Mouse (Mus musculus) cerebellum, postnatal 14 days (tissue): Measurements from ENCODE around the gene Palb2.

ENCODE experiments used
- DNase-seq, 2 experiments: peaks; one replicate each; pipeline ENCODE4 v3.0.0; 2021; ENCODE audit warnings: mixed read lengths in 2 of 2

Palb2 gene

DNA sequence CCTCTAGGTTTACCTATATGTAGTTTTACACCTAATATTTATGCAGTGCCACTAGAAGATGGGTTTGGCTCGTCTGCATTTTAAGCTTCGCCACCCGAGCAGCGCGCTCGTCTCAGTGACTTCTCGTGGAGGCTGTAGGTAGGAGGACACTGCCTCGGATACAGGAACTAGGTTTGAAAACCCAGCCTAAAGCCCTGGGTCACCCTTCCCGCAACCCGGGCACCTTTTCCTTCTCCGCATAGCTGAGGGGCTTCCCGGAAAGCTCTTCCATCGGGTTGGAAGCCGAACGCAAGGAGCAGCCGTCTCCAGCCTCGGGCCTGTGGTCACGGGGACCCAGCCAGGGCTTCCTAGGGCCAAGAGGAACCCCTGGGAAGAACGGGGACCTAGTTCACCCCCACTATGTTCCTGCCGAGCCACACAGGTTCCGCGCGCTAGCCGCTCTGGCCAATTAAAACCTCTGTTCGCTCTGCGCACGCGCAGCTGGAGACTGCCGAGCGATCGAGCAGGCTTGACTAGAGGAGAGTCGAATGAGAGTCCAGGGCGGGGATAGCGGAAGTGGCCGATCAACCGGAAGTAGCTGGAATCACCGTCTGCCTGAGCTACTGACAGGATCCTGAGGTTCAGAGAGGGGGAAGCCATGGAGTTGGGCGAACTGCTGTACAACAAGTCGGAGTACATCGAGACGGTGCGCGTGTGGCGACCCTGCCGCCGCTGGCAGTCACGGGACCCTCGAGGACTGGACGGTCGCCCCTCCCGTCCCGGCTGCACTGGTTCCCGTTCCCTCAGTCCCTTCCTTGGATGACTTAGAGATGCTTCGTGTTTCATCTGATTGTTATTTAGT, at the start of gene Palb2, which contains the start of gene Dctn5:
Gene Palb2, minus strand, starts transcription at position 489 of the 841 bp plus-strand sequence.
Gene Dctn5, plus strand, starts transcription at position 545 of the 841 bp plus-strand sequence.
- peak; percentile 98 for DNase-seq

DNA sequence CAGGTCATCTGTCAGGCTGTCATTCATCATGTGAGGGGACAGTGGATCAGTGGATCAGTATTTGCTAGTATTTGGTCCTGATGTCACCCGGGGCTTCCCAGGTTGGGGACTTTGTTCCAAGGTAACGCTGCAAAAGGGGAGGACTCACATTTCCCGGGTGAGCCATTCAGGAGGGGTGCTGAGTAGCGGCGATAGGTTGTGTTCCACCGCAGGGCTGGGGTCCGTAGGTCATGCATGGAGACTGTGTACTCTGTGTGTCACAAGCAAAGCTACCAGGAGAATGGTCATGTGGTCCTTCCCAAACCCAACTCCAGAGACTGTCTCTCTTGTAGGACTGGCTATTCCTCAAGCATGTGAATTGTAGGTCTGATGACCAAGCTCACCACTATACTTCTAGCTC, 47.9 kb upstream of the Palb2 start:
- DNase-seq = no peak

DNA sequence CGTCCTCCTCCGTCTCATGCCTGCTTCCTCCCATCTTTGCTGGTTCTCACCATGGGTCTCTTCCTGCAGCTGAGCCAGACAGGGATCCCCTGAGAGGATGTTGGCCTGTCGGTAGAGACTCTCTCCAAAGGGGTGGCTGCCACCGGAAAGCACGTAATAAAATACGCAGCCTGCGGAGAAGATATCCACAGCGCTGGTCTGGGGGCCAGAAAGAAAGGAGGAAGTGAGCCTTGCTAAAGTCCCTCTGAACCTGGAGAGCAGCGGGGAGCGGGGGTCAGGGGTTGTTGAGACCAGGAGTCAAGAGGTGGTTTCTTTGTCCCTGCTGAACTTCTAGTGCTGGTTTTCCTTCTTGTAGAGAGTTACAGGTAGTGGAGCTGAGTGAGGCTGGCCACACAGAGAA, 38.8 kb upstream of the Palb2 start:
- no peak for DNase-seq

GRCm38 (mm10) chr7:122170705-122171104, 37.9 kb upstream of the Palb2 start:
- DNase-seq = no peak

GRCm38 (mm10) chr7:122167203-122167602, 34.4 kb upstream of the Palb2 start:
- DNase-seq = no peak

- DNase-seq = no peak
Measured at GRCm38 (mm10) chr7:122163766-122164165, 31.0 kb upstream of the Palb2 start.

DNA sequence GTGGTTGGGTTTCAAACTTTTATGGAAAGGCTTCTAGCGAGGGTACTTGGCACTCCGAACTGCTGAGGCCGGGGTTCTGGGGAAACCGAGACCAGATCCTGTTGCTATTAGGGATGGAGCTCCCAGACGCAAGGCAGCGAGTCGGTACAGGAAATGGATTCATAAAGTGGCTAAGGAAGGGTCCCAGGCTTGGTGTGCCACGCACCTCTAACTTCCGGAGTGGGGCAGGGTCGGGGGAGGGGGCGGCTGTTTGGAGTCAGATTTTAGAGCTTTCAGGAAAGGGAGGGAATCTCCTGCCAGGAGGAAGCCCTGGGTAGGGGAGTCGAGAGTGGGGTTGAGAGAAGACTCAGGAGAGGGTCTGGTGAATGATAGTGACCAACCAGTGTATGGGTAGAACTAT, 27.3 kb upstream of the Palb2 start:
- DNase-seq = no peak

GRCm38 (mm10) chr7:122158915-122159902, 26.4 kb upstream of the Palb2 start, which contains the start of gene Plk1:
Gene Plk1 (plus strand): TSS chr7:122159439.
- DNase-seq = peak; percentile 83 to 85

GRCm38 (mm10) chr7:122158488-122158887, 25.7 kb upstream of the Palb2 start:
- peak in 1 of 2 experiments; percentile 6 for DNase-seq

- DNase-seq = peak in 1 of 2 experiments; percentile 9
Measured at GRCm38 (mm10) chr7:122152473-122152872, 19.7 kb upstream of the Palb2 start.

DNA sequence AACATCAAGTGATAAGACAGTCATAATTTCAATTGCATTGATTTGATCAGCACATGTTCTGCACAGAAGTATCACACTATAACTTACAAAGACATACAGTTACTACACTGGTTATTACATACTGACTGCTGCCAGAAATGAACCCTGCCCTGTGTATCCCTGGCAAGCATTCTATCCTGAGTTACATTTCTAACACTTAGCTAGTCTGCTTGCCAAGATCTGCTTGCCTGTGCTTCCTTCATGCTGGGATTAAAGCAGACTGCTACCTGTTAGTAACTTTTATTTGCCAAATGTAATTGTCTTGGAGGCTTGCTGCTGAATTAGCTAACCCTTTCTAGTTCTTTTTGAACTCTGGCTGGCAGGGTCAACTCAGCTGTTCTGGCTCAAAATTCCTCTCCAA, 8.2 kb upstream of the Palb2 start:
- no peak for DNase-seq

DNA sequence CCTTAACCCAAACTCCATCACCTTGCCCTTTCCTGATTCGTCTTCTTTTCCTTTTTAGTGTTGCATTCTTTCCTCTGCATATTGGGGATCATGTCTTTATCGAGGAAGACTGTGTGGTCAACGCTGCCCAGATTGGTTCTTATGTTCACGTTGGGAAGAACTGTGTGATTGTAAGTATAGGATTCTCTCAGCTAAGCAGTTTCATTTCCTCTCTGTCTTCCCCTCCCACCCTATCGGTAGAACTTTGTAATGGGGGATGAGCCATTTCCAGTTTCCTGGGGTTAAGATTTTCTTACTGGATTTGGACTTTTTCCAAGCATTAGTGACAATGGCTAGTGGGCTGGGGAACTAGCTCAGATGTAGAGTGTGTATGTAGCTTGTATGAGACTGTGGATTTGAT, 5.4 kb upstream of the Palb2 start:
- DNase-seq = no peak

DNA sequence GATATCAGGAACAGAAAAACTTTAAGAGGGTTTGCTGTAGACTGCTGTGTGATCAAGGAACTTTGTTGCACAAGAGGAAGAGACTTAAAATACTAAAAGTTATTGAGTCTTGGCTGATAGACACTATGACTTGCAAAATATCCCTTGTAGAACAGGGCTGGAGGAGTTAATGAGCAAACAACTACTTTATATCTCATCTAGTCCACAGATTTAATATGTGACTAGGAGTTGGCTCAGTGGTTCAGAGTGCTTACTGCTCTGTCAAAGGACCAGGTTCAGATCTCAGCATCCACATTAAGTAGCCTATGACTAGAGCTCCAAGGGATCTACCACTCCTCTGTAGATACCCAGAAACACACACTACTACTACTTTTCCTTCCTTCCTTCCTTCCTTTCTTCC, 4.3 kb upstream of the Palb2 start:
- DNase-seq = no peak

DNA sequence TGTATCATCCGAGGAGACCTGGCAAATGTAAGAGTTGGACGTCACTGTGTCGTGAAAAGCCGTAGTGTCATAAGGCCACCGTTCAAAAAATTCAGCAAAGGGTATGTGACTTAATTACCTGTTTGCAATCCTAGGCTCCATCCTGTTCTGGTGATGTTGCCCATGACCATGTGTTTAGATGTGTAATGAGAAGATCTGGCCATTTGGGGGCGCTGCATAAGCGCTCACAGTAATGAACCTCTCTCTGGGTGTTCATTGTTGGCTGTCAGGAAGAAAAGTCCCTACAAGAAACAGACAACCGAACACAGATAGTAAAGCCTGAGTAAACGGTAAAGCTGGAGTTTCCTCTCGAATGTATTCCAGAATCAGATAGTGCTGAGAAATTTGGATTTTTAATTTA, 2.3 kb upstream of the Palb2 start:
- peak; percentile 10 to 46 for DNase-seq

DNA sequence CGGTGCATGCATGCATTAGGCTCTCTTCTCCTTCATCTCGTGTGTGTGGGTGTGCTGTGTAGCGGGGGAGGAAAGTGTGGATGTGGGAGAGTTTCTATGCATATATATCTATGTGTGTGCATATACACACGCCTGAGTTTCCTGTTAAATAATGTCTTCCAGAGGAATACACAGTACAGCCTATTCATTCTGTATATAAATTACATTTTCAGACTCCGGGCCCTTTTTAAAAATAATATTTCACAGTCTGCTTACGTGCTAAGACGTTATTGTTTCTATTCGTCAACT, 497 bp upstream of the Palb2 start:
- no peak for DNase-seq

DNA sequence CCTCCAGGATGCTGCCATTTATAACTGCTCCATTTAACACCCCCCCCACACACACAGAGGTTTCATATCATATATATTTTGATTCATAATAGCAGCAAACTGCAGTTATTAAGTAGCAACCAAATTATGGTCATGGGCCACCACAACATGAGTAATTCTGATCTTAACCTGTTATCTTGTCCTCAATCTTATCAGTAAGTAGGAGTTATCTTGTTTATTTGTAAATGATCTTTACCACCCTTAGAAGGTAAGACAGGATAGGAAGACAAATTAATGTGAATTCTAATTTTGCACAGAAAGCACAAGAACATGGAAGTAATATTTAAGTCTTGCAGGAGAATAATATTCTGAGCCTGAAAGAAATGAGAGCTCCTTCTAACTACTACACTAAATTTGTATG, 951 bp downstream of the Palb2 start:
- DNase-seq = no peak

GRCm38 (mm10) chr7:122126946-122127345, 5.8 kb downstream of the Palb2 start:
- no peak for DNase-seq

DNA sequence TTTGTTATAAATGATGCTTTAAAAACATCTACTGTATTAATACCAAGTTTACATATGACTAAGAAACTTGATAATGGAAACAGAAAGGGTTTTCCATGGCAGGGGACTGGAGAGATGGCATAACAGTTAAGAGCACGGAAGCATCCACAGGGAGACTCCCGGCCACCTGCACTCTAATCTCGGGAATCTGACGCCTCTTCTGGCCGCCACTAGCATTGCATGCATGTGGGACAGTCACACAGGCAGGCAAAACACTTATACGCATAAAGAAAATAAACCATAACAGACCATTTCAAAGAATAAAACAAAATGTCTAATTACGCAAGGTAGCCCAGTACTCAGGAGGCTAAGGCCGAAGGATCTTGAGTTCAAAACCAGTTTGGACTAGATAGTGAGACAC, 7.1 kb downstream of the Palb2 start:
- DNase-seq = no peak

GRCm38 (mm10) chr7:122123518-122123917, 9.3 kb downstream of the Palb2 start:
- DNase-seq = no peak

DNA sequence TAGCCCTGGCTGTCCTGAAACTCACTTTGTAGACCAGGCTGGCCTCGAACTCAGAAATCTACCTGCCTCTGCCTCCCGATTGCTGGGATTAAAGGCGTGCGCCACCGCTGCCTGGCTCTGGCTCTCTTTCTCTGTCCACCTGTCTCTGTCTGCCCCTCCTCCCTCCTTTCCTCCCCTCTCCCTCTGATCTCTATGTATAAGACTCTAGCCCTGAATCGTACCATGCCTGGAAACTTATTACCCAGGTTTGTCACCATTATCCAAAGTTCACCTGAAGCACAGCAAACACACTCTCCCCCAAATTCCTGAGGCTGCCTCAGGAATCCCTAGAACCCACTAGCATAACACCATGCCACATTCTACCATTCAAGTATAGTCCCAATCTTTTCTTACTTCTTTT, 24.6 kb downstream of the Palb2 start:
- no peak for DNase-seq

- peak; percentile 89 to 92 for DNase-seq
Measured at GRCm38 (mm10) chr7:122101747-122102244, 31.0 kb downstream of the Palb2 start, which contains the start of gene Ndufab1. Gene Ndufab1 (minus strand): TSS chr7:122101886.

- peak in 1 of 2 experiments; percentile 73 for DNase-seq
Measured at GRCm38 (mm10) chr7:122101014-122101746, 31.6 kb downstream of the Palb2 start.

- DNase-seq = peak; percentile 62 to 64
Measured at GRCm38 (mm10) chr7:122099222-122099621, 33.6 kb downstream of the Palb2 start.
